Mouse (Mus musculus): ENCODE results near the gene Rpl22l1. TPM values are rescaled to one million over a fixed set of nuclear protein-coding genes. Genes with fewer than 3 reads are reported as not detected.

The Rpl22l1 gene
- total and polyA plus RNA-seq, 2 experiments from 2014 or later, result 116 to 341 TPM

- no peak for TF ChIP-seq CTCF (IDR thresholded peaks at IDR 0.05; ENCODE audit: low read depth)
- Histone ChIP-seq H3K9ac (replicated peaks; ENCODE audit: low read length) (no peak overlapping the region), H3K4me2 (ENCODE audit: low read depth, low read length) (no peak overlapping the region), H3K36me3 (ENCODE audit: insufficient read depth, low read length) (no peaks in the 10 kb centered on the region), H3K4me1 (ENCODE audit: insufficient read depth, low read length) (no peaks in the 10 kb centered on the region), H3K27ac (no peak overlapping the region), H3K27me3 (ENCODE audit: insufficient read depth, low read length) (no peaks in the 10 kb centered on the region), H3K9me3 (ENCODE audit: low read length) (no peaks in the 10 kb centered on the region), H3K4me3 (ENCODE audit: low read length) (no peak overlapping the region)
- DNase-seq (ENCODE audit: low spot score), result no peak
- WGBS, result 97% methylated on average over 1 of the region's 1 CpGs
- ATAC-seq, result no peak
These were observed 29.3 kb upstream of the Rpl22l1 start for GRCm38 (mm10) chr3:28775958-28776357.

GRCm38 (mm10) chr3:28776491-28776890 lies 28.7 kb upstream of the Rpl22l1 start:
- TF ChIP-seq CTCF (IDR thresholded peaks at IDR 0.05; ENCODE audit: low read depth), result no peak
- H3K4me3 ChIP-seq (ENCODE audit: low read length), result no peak overlapping the region
- no peaks in the 10 kb centered on the region for H3K9me3 ChIP-seq (ENCODE audit: low read length)
- no peak for DNase-seq (ENCODE audit: low spot score)
- H3K36me3 ChIP-seq (ENCODE audit: insufficient read depth, low read length), result no peaks in the 10 kb centered on the region
- no peaks in the 10 kb centered on the region for H3K4me1 ChIP-seq (ENCODE audit: insufficient read depth, low read length)
- H3K27me3 ChIP-seq (ENCODE audit: insufficient read depth, low read length), result no peaks in the 10 kb centered on the region
- ATAC-seq, result no peak
- H3K4me2 ChIP-seq (ENCODE audit: low read depth, low read length), result no peak overlapping the region
- 90% methylated on average over 1 of the region's 1 CpGs for WGBS
- H3K9ac ChIP-seq (replicated peaks; ENCODE audit: low read length), result no peak overlapping the region
- no peak overlapping the region for H3K27ac ChIP-seq

GRCm38 (mm10) chr3:28780511-28780910 lies 24.7 kb upstream of the Rpl22l1 start:
- peak overlapping the region; percentile 83 for H3K4me3 ChIP-seq (ENCODE audit: low read length)
- no peak overlapping the region for H3K27ac ChIP-seq
- peaks cover 4% of the 10 kb centered on the region; the same call in 1 of the 2 replicates for H3K4me1 ChIP-seq (ENCODE audit: insufficient read depth, low read length)
- DNase-seq (ENCODE audit: low spot score) (no peak), ATAC-seq (no peak)
- H3K4me2 ChIP-seq (ENCODE audit: low read depth, low read length), result peak overlapping the region; percentile 100
- no peak overlapping the region for H3K9ac ChIP-seq (replicated peaks; ENCODE audit: low read length)
- TF ChIP-seq CTCF (IDR thresholded peaks at IDR 0.05; ENCODE audit: low read depth), result no peak
- no peaks in the 10 kb centered on the region for H3K9me3 ChIP-seq (ENCODE audit: low read length)
- H3K27me3 ChIP-seq (ENCODE audit: insufficient read depth, low read length), result no peaks in the 10 kb centered on the region
- 71% methylated on average over 9 of the region's 9 CpGs for WGBS
- H3K36me3 ChIP-seq (ENCODE audit: insufficient read depth, low read length), result no peaks in the 10 kb centered on the region

GRCm38 (mm10) chr3:28780994-28781393 lies 24.2 kb upstream of the Rpl22l1 start, which contains the start of gene Eif5a2:
Gene Eif5a2, plus strand, starts transcription at chr3:28781276.
- H3K27ac ChIP-seq, result no peak within 1 kb of the TSS
- no peaks in the 10 kb centered on the region for H3K36me3 ChIP-seq (ENCODE audit: insufficient read depth, low read length)
- TF ChIP-seq CTCF (IDR thresholded peaks at IDR 0.05; ENCODE audit: low read depth), result no peak
- H3K9ac ChIP-seq (replicated peaks; ENCODE audit: low read length), result peak within 1 kb of the TSS; percentile 70
- H3K27me3 ChIP-seq (ENCODE audit: insufficient read depth, low read length), result no peaks in the 10 kb centered on the region
- H3K4me3 ChIP-seq (ENCODE audit: low read length), result peak within 1 kb of the TSS; percentile 83
- H3K4me1 ChIP-seq (ENCODE audit: insufficient read depth, low read length), result peaks cover 4% of the 10 kb centered on the region; the same call in 1 of the 2 replicates
- DNase-seq (ENCODE audit: low spot score) (peak; percentile 98), ATAC-seq (peak; percentile 100)
- H3K9me3 ChIP-seq (ENCODE audit: low read length), result no peaks in the 10 kb centered on the region
- H3K4me2 ChIP-seq (ENCODE audit: low read depth, low read length), result peak within 1 kb of the TSS; percentile 100
- 2% methylated on average over 39 of the region's 46 CpGs for whole genome bisulfite sequencing

DNA sequence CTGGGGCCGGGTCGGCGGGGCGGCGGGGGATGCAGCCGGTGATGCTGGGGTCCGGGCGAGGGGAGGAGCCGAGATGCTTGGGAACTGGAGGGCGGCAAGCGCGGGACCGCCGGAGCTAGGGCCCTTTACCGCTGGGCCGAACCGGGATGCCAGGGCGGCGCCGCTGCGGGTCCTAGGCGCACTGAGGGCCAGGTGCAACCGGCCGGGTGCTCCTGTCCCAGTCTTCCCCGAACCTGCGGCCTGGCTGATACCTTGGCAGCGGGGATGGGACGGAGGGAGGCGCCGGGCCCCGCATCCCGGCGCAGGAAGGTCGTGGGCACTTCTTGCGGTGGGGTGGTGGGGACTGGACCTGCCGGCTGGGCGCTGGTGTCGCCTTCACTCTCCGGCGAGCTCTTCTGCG lies 23.8 kb upstream of the Rpl22l1 start:
- Histone ChIP-seq H3K27ac (no peak overlapping the region), H3K9ac (replicated peaks; ENCODE audit: low read length) (peak overlapping the region; percentile 70), H3K4me3 (ENCODE audit: low read length) (peak overlapping the region; percentile 83), H3K4me2 (ENCODE audit: low read depth, low read length) (peak overlapping the region; percentile 100), H3K27me3 (ENCODE audit: insufficient read depth, low read length) (no peaks in the 10 kb centered on the region), H3K9me3 (ENCODE audit: low read length) (no peaks in the 10 kb centered on the region), H3K4me1 (ENCODE audit: insufficient read depth, low read length) (peaks cover 4% of the 10 kb centered on the region; the same call in 1 of the 2 replicates), H3K36me3 (ENCODE audit: insufficient read depth, low read length) (no peaks in the 10 kb centered on the region)
- 0% methylated on average over 34 of the region's 41 CpGs for WGBS
- TF ChIP-seq CTCF (IDR thresholded peaks at IDR 0.05; ENCODE audit: low read depth), result no peak
- DNase-seq (ENCODE audit: low spot score), result peak; percentile 9
- ATAC-seq, result no peak

DNA sequence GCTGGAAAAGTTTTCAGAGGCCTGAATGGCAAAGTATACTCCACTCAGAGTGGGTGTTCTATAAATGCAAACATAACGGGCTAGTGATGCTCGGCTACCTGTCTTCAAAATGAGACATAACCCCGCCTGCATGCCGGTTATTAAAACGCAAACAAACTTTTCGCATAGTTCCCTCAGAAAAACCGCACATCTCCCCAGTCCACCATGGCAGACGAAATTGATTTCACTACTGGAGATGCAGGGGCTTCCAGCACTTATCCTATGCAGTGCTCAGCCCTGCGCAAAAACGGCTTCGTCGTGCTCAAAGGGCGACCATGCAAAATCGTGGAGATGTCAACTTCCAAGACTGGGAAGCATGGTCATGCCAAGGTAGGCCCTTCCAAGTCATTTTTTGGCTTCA lies 23.4 kb upstream of the Rpl22l1 start:
- no peaks in the 10 kb centered on the region for H3K27me3 ChIP-seq (ENCODE audit: insufficient read depth, low read length)
- no peaks in the 10 kb centered on the region for H3K36me3 ChIP-seq (ENCODE audit: insufficient read depth, low read length)
- peak overlapping the region; percentile 70; the same call in 1 of the 2 replicates for H3K9ac ChIP-seq (replicated peaks; ENCODE audit: low read length)
- DNase-seq (ENCODE audit: low spot score), result no peak
- WGBS, result 16% methylated on average over 14 of the region's 14 CpGs
- no peak overlapping the region for H3K27ac ChIP-seq
- peak overlapping the region; percentile 83 for H3K4me3 ChIP-seq (ENCODE audit: low read length)
- ATAC-seq, result no peak
- H3K9me3 ChIP-seq (ENCODE audit: low read length), result no peaks in the 10 kb centered on the region
- H3K4me1 ChIP-seq (ENCODE audit: insufficient read depth, low read length), result peaks cover 4% of the 10 kb centered on the region; the same call in 1 of the 2 replicates
- no peak for TF ChIP-seq CTCF (IDR thresholded peaks at IDR 0.05; ENCODE audit: low read depth)
- peak overlapping the region; percentile 100 for H3K4me2 ChIP-seq (ENCODE audit: low read depth, low read length)

DNA sequence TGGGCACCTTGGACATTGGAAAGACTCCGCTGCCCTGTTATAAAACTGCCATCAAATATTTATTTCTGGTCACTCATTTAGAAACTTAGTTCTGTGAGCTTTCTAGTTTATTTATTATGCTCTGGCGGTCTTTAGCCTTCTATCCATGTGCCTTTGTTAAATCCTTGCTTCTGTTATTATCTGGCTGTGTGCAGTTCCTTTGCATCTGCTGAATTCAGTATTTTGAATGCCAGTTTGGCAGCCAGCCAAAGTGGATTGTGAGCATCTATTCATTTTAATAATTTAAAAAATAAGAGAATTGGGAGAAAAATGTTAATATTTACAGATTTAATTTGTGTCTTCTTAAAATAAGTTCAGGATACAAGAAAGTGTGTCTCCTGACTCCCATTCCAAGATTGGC lies 21.1 kb upstream of the Rpl22l1 start:
- Histone ChIP-seq H3K27me3 (ENCODE audit: insufficient read depth, low read length) (no peaks in the 10 kb centered on the region), H3K4me1 (ENCODE audit: insufficient read depth, low read length) (peaks cover 4% of the 10 kb centered on the region; the same call in 1 of the 2 replicates), H3K4me2 (ENCODE audit: low read depth, low read length) (no peak overlapping the region), H3K9ac (replicated peaks; ENCODE audit: low read length) (no peak overlapping the region), H3K9me3 (ENCODE audit: low read length) (no peaks in the 10 kb centered on the region), H3K4me3 (ENCODE audit: low read length) (no peak overlapping the region), H3K36me3 (ENCODE audit: insufficient read depth, low read length) (no peaks in the 10 kb centered on the region), H3K27ac (no peak overlapping the region)
- no peak for ATAC-seq
- no peak for TF ChIP-seq CTCF (IDR thresholded peaks at IDR 0.05; ENCODE audit: low read depth)
- WGBS, result 66% methylated on average over 2 of the region's 2 CpGs
- DNase-seq (ENCODE audit: low spot score), result peak; percentile 20
